ENCODE assay signal across 8 mouse cellular contexts in the genomic region with DNA sequence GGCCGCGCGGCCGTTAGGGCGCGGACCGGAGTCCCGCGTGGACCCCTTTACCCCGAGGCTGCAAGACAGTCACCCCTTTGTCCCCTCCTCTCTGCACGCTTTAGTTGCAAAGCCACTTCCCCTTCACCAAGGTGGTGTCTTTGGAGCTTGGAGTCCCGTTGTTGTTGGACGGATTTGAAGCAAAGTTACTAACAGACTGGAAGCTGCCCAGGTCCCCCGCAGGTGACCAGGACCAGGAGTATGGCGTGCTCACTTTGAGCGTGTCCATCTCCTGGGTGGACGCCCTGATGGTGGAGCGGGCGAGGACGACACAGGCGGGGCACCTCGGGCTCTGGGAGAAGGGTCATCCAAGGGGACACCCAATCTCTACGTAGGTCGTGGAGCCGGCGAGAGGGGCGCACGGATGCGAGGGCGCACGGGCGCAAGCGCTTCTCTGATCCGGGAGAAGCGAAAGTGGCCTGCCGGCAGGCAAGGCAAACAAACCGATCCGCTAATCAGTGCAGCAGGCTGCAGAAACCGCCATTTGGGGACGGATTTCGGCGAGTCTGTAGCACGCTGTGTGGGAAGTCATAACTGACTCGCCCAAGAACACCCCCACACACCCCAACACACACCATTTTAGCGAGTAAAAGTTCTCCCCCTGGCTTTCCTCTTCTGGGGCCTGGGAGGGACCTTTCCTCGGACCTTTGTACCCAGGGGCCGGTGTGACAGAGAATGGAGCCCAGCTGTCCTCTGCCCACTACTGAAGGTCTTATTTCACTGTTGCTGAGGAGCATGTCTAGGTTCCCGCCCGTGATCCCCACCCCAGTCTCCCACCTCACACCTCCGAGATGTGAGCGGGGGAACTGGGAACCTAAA. TPM values are rescaled to one million over a fixed set of nuclear protein-coding genes. Genes with fewer than 3 reads are reported as not detected.
DNase-seq lines count a peak whose midpoint lies in the region; ATAC-seq lines count a peak whose summit lies in the region.

No protein-coding gene starts in this region.

- H3K4me2 ChIP-seq in heart, embryonic 11.5 days = peak overlapping the region; percentile 86
- peak overlapping the region; percentile 68 for H3K4me2 ChIP-seq in liver, embryonic 15.5 days

- no peaks in the 10 kb centered on the region for H3K36me3 ChIP-seq in heart, embryonic 11.5 days (ENCODE audit: control insufficient read depth, insufficient read depth, low read length)
- H3K36me3 ChIP-seq in liver, embryonic 15.5 days (replicated peaks) = peaks cover 3% of the 10 kb centered on the region; the same call in 1 of the 2 replicates

- ATAC-seq in heart, embryonic 11.5 days (replicated peaks; ENCODE audit: insufficient number of reproducible peaks, low FRiP score, low TSS enrichment) = 0 out of 2 replicates have a peak, but pooled peaks have one; percentile 25
- peak; percentile 42 for ATAC-seq in liver, embryonic 15.5 days (ENCODE audit: insufficient read depth)

- peaks cover 57% of the 10 kb centered on the region for H3K27me3 ChIP-seq in heart, embryonic 11.5 days (ENCODE audit: control insufficient read depth, insufficient read depth, low read length)
- peaks cover 87% of the 10 kb centered on the region for H3K27me3 ChIP-seq in liver, embryonic 15.5 days

- H3K9ac ChIP-seq in heart, embryonic 11.5 days (ENCODE audit: low read depth, low read length) = no peak overlapping the region
- H3K9ac ChIP-seq in liver, embryonic 15.5 days = no peak overlapping the region

- H3K4me1 ChIP-seq in heart, embryonic 11.5 days (ENCODE audit: control insufficient read depth, insufficient read depth, low read length) = peaks cover 8% of the 10 kb centered on the region
- H3K4me1 ChIP-seq in liver, embryonic 15.5 days (replicated peaks) = peaks cover 21% of the 10 kb centered on the region

- DNase-seq in urinary bladder, postnatal 14 days (ENCODE audit: low spot score) = peak; percentile 31
- DNase-seq in urinary bladder, postnatal 10 days (ENCODE audit: low spot score) = no peak
- DNase-seq in cerebellum, postnatal 14 days = peak; percentile 49 to 51
- peak; percentile 52 for DNase-seq in kidney, adult 9 months
- peak; percentile 78 for DNase-seq in neural tube, embryonic 10.5 days (ENCODE audit: extremely low spot score, low spot score)
- DNase-seq in yolk sac, embryonic 10.5 days (ENCODE audit: low spot score) = peak; percentile 63

- WGBS in heart, embryonic 11.5 days (ENCODE audit: insufficient replicate concordance) = under 1% methylated on average over 51 of the region's 51 CpGs
- WGBS in liver, embryonic 15.5 days (ENCODE audit: insufficient replicate concordance) = under 1% methylated on average over 51 of the region's 51 CpGs

- no peak overlapping the region for H3K27ac ChIP-seq in heart, embryonic 11.5 days (ENCODE audit: low read depth, low read length)
- no peak overlapping the region for H3K27ac ChIP-seq in liver, embryonic 15.5 days (replicated peaks)

- no peaks in the 10 kb centered on the region for H3K9me3 ChIP-seq in heart, embryonic 11.5 days (replicated peaks; ENCODE audit: control insufficient read depth, low read length)
- no peaks in the 10 kb centered on the region for H3K9me3 ChIP-seq in liver, embryonic 15.5 days (replicated peaks)

- peak overlapping the region; percentile 53 for H3K4me3 ChIP-seq in heart, embryonic 11.5 days (ENCODE audit: low read depth, low read length)
- peak overlapping the region; percentile 49 for H3K4me3 ChIP-seq in liver, embryonic 15.5 days (replicated peaks)

RNA-seq across cellular contexts. Expression of gene Spag6, which starts 4.5 kb away (rescaled TPM):
- not detected in 2 replicates for polyA plus RNA-seq in heart, embryonic 11.5 days (2014; fragmentation: Nextera tagmentation; extraction: Ambion mirVana)
- polyA plus RNA-seq in liver, embryonic 15.5 days (2015; fragmentation: Nextera tagmentation; extraction: Ambion mirVana) = not detected in 2 replicates

RNA-seq across cellular contexts. Expression of gene Bmi1, which starts 12.5 kb away (rescaled TPM):
- 11.6 and 12.0 TPM in 2 replicates for polyA plus RNA-seq in heart, embryonic 11.5 days (2014; fragmentation: Nextera tagmentation; extraction: Ambion mirVana)
- 4.1 and 4.2 TPM in 2 replicates for polyA plus RNA-seq in liver, embryonic 15.5 days (2015; fragmentation: Nextera tagmentation; extraction: Ambion mirVana)

RNA-seq across cellular contexts. Expression of gene Commd3, which starts 17.1 kb away (rescaled TPM):
- 118 and 135 TPM in 2 replicates for polyA plus RNA-seq in heart, embryonic 11.5 days (2014; fragmentation: Nextera tagmentation; extraction: Ambion mirVana)
- 76.8 and 85.1 TPM in 2 replicates for polyA plus RNA-seq in liver, embryonic 15.5 days (2015; fragmentation: Nextera tagmentation; extraction: Ambion mirVana)
